Mouse (Mus musculus): Measurements from ENCODE around the gene Scarf2. TPM values are rescaled to one million over a fixed set of nuclear protein-coding genes. Genes with fewer than 3 reads are reported as not detected.
A peak's percentile ranks its signal among the peaks of the same experiment; 100 is the strongest.

Scarf2 gene
- polyA plus RNA-seq, 1 experiment = 41.0 TPM

- DNase-seq = no peak
- WGBS = 2% methylated on average over 54 of the region's 54 CpGs
- Histone ChIP-seq H3K27me3 (ENCODE audit: control insufficient read depth, insufficient read depth, low read length) (no peaks in the 10 kb centered on the region), H3K36me3 (ENCODE audit: control insufficient read depth, insufficient read depth, low read length) (no peaks in the 10 kb centered on the region), H3K4me3 (ENCODE audit: control insufficient read depth, insufficient read depth, low read length) (peak overlapping the region; percentile 59), H3K27ac (ENCODE audit: control insufficient read depth, insufficient read depth, low read length) (no peak overlapping the region), H3K4me1 (replicated peaks; ENCODE audit: control insufficient read depth, insufficient read depth, low read length) (peaks cover 9% of the 10 kb centered on the region)
- TF ChIP-seq POLR2A (IDR thresholded peaks at IDR 0.05; ENCODE audit: control insufficient read depth, extremely low read depth, insufficient read depth, low read length, poor library complexity) = 0 out of 2 replicates have a peak, but pooled peaks have one; percentile 4
- no peak for TF ChIP-seq CTCF (IDR thresholded peaks at IDR 0.05; ENCODE audit: borderline replicate concordance, control insufficient read depth, extremely low read depth, insufficient read depth, low read length, poor library complexity)
Observed at GRCm38 (mm10) chr16:17759813-17760321, 37.2 kb upstream of the Scarf2 start.

- no peak overlapping the region for H3K4me3 ChIP-seq (ENCODE audit: control insufficient read depth, insufficient read depth, low read length)
- H3K27ac ChIP-seq (ENCODE audit: control insufficient read depth, insufficient read depth, low read length) = no peak overlapping the region
- no peaks in the 10 kb centered on the region for H3K27me3 ChIP-seq (ENCODE audit: control insufficient read depth, insufficient read depth, low read length)
- H3K4me1 ChIP-seq (replicated peaks; ENCODE audit: control insufficient read depth, insufficient read depth, low read length) = peaks cover 9% of the 10 kb centered on the region
- TF ChIP-seq POLR2A (IDR thresholded peaks at IDR 0.05; ENCODE audit: control insufficient read depth, extremely low read depth, insufficient read depth, low read length, poor library complexity) = no peak
- peak; percentile 67; the same call in 1 of the 2 replicates for TF ChIP-seq CTCF (IDR thresholded peaks at IDR 0.05; ENCODE audit: borderline replicate concordance, control insufficient read depth, extremely low read depth, insufficient read depth, low read length, poor library complexity)
- DNase-seq = peak; percentile 41
- WGBS = 68% methylated on average over 8 of the region's 8 CpGs
- H3K36me3 ChIP-seq (ENCODE audit: control insufficient read depth, insufficient read depth, low read length) = no peaks in the 10 kb centered on the region
Observed at GRCm38 (mm10) chr16:17760657-17761056, 36.4 kb upstream of the Scarf2 start.

GRCm38 (mm10) chr16:17761074-17761473, 36.0 kb upstream of the Scarf2 start:
- H3K27me3 ChIP-seq (ENCODE audit: control insufficient read depth, insufficient read depth, low read length) = no peaks in the 10 kb centered on the region
- 72% methylated on average over 1 of the region's 1 CpGs for WGBS

GRCm38 (mm10) chr16:17764108-17764511, 33.0 kb upstream of the Scarf2 start:
- H3K4me3 ChIP-seq (ENCODE audit: control insufficient read depth, insufficient read depth, low read length) = no peak overlapping the region
- peaks cover 4% of the 10 kb centered on the region for H3K4me1 ChIP-seq (replicated peaks; ENCODE audit: control insufficient read depth, insufficient read depth, low read length)
- WGBS = 91% methylated on average over 4 of the region's 4 CpGs
- no peak for DNase-seq
- H3K27ac ChIP-seq (ENCODE audit: control insufficient read depth, insufficient read depth, low read length) = no peak overlapping the region
- TF ChIP-seq POLR2A (IDR thresholded peaks at IDR 0.05; ENCODE audit: control insufficient read depth, extremely low read depth, insufficient read depth, low read length, poor library complexity) (no peak), CTCF (IDR thresholded peaks at IDR 0.05; ENCODE audit: borderline replicate concordance, control insufficient read depth, extremely low read depth, insufficient read depth, low read length, poor library complexity) (no peak)
- no peaks in the 10 kb centered on the region for H3K27me3 ChIP-seq (ENCODE audit: control insufficient read depth, insufficient read depth, low read length)
- H3K36me3 ChIP-seq (ENCODE audit: control insufficient read depth, insufficient read depth, low read length) = no peaks in the 10 kb centered on the region; the same call in 1 of the 2 replicates

More at GRCm38 (mm10) chr16:17761074-17761473, 36.0 kb upstream of the Scarf2 start:
- Histone ChIP-seq H3K27ac (ENCODE audit: control insufficient read depth, insufficient read depth, low read length) (no peak overlapping the region), H3K4me1 (replicated peaks; ENCODE audit: control insufficient read depth, insufficient read depth, low read length) (peaks cover 9% of the 10 kb centered on the region), H3K36me3 (ENCODE audit: control insufficient read depth, insufficient read depth, low read length) (no peaks in the 10 kb centered on the region), H3K4me3 (ENCODE audit: control insufficient read depth, insufficient read depth, low read length) (no peak overlapping the region)
- TF ChIP-seq POLR2A (IDR thresholded peaks at IDR 0.05; ENCODE audit: control insufficient read depth, extremely low read depth, insufficient read depth, low read length, poor library complexity) (no peak), CTCF (IDR thresholded peaks at IDR 0.05; ENCODE audit: borderline replicate concordance, control insufficient read depth, extremely low read depth, insufficient read depth, low read length, poor library complexity) (no peak)
- DNase-seq = no peak

DNA sequence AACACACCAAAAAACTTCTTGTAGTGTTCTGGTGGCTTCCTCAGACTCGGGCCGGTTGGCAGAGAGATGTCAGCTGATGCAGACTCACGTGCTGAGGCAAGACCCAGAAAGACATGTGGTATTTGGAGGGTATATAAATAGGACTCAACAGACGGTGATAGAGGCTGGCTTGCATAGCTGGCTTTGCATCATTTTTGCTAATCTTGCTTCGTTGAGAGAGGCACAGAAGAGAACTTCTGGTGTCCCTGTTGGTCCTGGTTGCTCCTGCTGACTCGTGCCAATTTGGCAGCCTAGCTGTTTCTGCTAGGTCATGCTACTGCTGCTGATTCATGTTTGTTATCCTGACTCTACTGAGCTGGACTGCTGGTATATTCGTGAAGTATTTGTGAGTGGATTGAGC, 28.2 kb upstream of the Scarf2 start:
- DNase-seq = no peak
- peaks cover 7% of the 10 kb centered on the region for H3K36me3 ChIP-seq (ENCODE audit: control insufficient read depth, insufficient read depth, low read length)
- WGBS = 83% methylated on average over 7 of the region's 7 CpGs
- TF ChIP-seq POLR2A (IDR thresholded peaks at IDR 0.05; ENCODE audit: control insufficient read depth, extremely low read depth, insufficient read depth, low read length, poor library complexity) (no peak), CTCF (IDR thresholded peaks at IDR 0.05; ENCODE audit: borderline replicate concordance, control insufficient read depth, extremely low read depth, insufficient read depth, low read length, poor library complexity) (no peak)
- no peak overlapping the region for H3K4me3 ChIP-seq (ENCODE audit: control insufficient read depth, insufficient read depth, low read length)
- no peaks in the 10 kb centered on the region for H3K4me1 ChIP-seq (replicated peaks; ENCODE audit: control insufficient read depth, insufficient read depth, low read length)
- H3K27ac ChIP-seq (ENCODE audit: control insufficient read depth, insufficient read depth, low read length) = no peak overlapping the region
- H3K27me3 ChIP-seq (ENCODE audit: control insufficient read depth, insufficient read depth, low read length) = no peaks in the 10 kb centered on the region

DNA sequence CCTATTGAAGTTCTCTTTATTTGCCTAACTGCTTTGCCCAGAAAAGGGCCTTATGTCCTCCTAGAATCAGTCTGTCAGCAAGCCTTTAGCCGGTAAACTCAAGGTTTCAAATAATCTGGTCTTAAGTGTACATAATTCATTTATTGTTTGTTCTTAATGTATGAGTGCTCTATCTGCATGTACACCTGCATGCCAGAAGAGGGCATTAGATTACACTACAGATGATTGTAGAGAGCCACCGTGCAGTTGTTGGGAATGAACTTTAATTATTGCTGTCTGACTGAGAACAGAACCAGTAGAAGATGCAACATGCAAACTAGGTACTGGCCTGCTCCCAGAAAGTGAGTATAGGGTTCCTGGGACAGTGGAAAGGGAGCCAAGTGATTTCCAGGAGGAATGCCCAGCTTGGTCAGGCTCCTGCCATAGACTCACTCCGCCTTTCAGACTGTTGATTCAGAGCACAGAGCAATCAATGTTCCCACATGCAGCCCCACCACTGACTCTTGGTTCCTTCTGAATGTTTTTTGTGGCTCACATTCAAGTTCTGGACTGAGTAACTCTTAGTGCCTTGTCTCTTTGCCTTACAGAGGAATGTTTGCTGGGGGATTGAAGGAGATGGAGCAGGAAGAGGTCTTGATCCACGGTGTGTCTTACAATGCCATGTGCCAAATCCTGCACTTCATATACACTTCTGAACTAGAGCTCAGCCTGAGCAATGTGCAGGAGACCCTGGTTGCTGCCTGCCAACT, 25.8 kb upstream of the Scarf2 start:
- WGBS = 74% methylated on average over 4 of the region's 4 CpGs
- no peak for DNase-seq
- TF ChIP-seq CTCF (IDR thresholded peaks at IDR 0.05; ENCODE audit: borderline replicate concordance, control insufficient read depth, extremely low read depth, insufficient read depth, low read length, poor library complexity) = no peak
- no peak for TF ChIP-seq POLR2A (IDR thresholded peaks at IDR 0.05; ENCODE audit: control insufficient read depth, extremely low read depth, insufficient read depth, low read length, poor library complexity)

More for the DNA sequence above, 25.8 kb upstream of the Scarf2 start:
- Histone ChIP-seq H3K27ac (ENCODE audit: control insufficient read depth, insufficient read depth, low read length) (no peak overlapping the region), H3K4me3 (ENCODE audit: control insufficient read depth, insufficient read depth, low read length) (no peak overlapping the region), H3K27me3 (ENCODE audit: control insufficient read depth, insufficient read depth, low read length) (no peaks in the 10 kb centered on the region), H3K36me3 (ENCODE audit: control insufficient read depth, insufficient read depth, low read length) (peaks cover 7% of the 10 kb centered on the region), H3K4me1 (replicated peaks; ENCODE audit: control insufficient read depth, insufficient read depth, low read length) (no peaks in the 10 kb centered on the region)

All from thymus, adult 2 months (tissue).